Mouse (Mus musculus) urinary bladder, postnatal 25 days (tissue): ENCODE data around the gene Tmem238.
A peak's percentile ranks its signal among the peaks of the same experiment; 100 is the strongest.

ENCODE experiments used
- DNase-seq: peaks from one replicate; pipeline ENCODE4 v3.0.0; 2022; ENCODE audit warnings: low spot score

Gene Tmem238

GRCm38 (mm10) chr7:4792278-4793212 lies 3.1 kb upstream of the Tmem238 start, which contains the start of gene Rpl28:
Rpl28 (plus strand) TSS chr7:4792874.
- peak; percentile 83 for DNase-seq

- DNase-seq = peak; percentile 56
Observed at GRCm38 (mm10) chr7:4788499-4789435, 689 bp downstream of the Tmem238 start.

GRCm38 (mm10) chr7:4783667-4784268 lies 5.7 kb downstream of the Tmem238 start:
- no peak for DNase-seq

GRCm38 (mm10) chr7:4782759-4783158 lies 6.7 kb downstream of the Tmem238 start, which contains the start of the genes Il11 and Tmem190:
Il11 (minus strand) TSS chr7:4782859.
Tmem190 (plus strand) TSS chr7:4782937.
- DNase-seq = no peak

GRCm38 (mm10) chr7:4782130-4782529 lies 7.3 kb downstream of the Tmem238 start:
- no peak for DNase-seq

GRCm38 (mm10) chr7:4779921-4780320 lies 9.5 kb downstream of the Tmem238 start:
- DNase-seq = no peak

GRCm38 (mm10) chr7:4777851-4778637 lies 11.4 kb downstream of the Tmem238 start:
- no peak for DNase-seq

GRCm38 (mm10) chr7:4776861-4777830 lies 12.3 kb downstream of the Tmem238 start:
- DNase-seq = peak; percentile 62

- DNase-seq = no peak
Observed at GRCm38 (mm10) chr7:4776131-4776530, 13.3 kb downstream of the Tmem238 start.

- DNase-seq = no peak
Observed at GRCm38 (mm10) chr7:4771202-4771601, 18.3 kb downstream of the Tmem238 start, which contains the start of gene Fam71e2. Fam71e2 (minus strand) TSS chr7:4771302.

- DNase-seq = no peak
Observed at GRCm38 (mm10) chr7:4764946-4765710, 24.3 kb downstream of the Tmem238 start.

- DNase-seq = no peak
Observed at GRCm38 (mm10) chr7:4759670-4760069, 29.8 kb downstream of the Tmem238 start.

GRCm38 (mm10) chr7:4752821-4753570 lies 36.5 kb downstream of the Tmem238 start, which contains the start of gene Cox6b2:
Cox6b2 (minus strand) TSS chr7:4753094.
- peak; percentile 61 for DNase-seq

- DNase-seq = peak; percentile 41
Observed at GRCm38 (mm10) chr7:4751971-4752820, 37.3 kb downstream of the Tmem238 start.

- DNase-seq = no peak
Observed at GRCm38 (mm10) chr7:4749169-4749568, 40.3 kb downstream of the Tmem238 start.

- DNase-seq = no peak
Observed at GRCm38 (mm10) chr7:4748321-4748720, 41.1 kb downstream of the Tmem238 start.
